ENCODE assay signal across 7 mouse cellular contexts in the genomic region with DNA sequence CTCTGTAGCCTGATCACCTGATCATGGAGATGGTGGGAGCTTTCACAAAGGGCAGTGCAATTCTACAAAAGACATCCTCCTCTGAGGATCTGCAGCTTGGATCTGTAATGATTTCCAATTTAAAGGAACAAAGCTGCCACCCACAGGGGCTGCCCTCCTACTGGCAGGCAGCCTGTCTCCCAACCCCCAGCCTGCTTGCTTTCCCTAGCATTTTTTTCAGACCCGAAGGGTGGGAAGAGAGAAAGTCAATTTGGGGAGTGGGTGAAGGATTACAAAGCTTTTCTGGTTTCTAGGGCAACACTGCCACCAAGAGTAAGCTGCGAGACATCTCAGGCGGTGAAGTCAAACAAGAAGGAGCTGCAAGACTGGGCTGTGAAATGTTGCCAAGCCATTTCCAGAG. TPM values are rescaled to one million over a fixed set of nuclear protein-coding genes. Genes with fewer than 3 reads are reported as not detected.
DNase-seq lines count a peak whose midpoint lies in the region; ATAC-seq lines count a peak whose summit lies in the region.

No protein-coding gene starts in this region.

- H3K9me3 ChIP-seq in embryonic facial prominence, embryonic 13.5 days, result no peaks in the 10 kb centered on the region
- H3K9me3 ChIP-seq in midbrain, embryonic 12.5 days, result no peaks in the 10 kb centered on the region

- ATAC-seq in embryonic facial prominence, embryonic 13.5 days (ENCODE audit: insufficient number of reproducible peaks, insufficient read depth, low FRiP score, low TSS enrichment, low read depth), result no peak
- peak; percentile 59 for ATAC-seq in midbrain, embryonic 12.5 days (ENCODE audit: low FRiP score, low read depth)

- DNase-seq in thymus, postnatal 4 days, result peak; percentile 25
- DNase-seq in thymus, postnatal 36 days, result no peak
- DNase-seq in layer of hippocampus, adult 9-11 months, result peak; percentile 44
- DNase-seq in urinary bladder, postnatal 25 days (ENCODE audit: low spot score), result no peak
- DNase-seq in urinary bladder, postnatal 4 days (ENCODE audit: low spot score in 2 of 2), result no peak

- no peak overlapping the region for H3K4me3 ChIP-seq in embryonic facial prominence, embryonic 13.5 days
- no peak overlapping the region for H3K4me3 ChIP-seq in midbrain, embryonic 12.5 days

- peak overlapping the region; percentile 14 for H3K4me2 ChIP-seq in embryonic facial prominence, embryonic 13.5 days
- peak overlapping the region; percentile 5; the same call in 1 of the 2 replicates for H3K4me2 ChIP-seq in midbrain, embryonic 12.5 days (replicated peaks)

- no peak overlapping the region for H3K9ac ChIP-seq in embryonic facial prominence, embryonic 13.5 days
- H3K9ac ChIP-seq in midbrain, embryonic 12.5 days (replicated peaks), result no peak overlapping the region

- WGBS in embryonic facial prominence, embryonic 13.5 days, result 27% methylated on average over 3 of the region's 3 CpGs
- WGBS in midbrain, embryonic 12.5 days, result 24% methylated on average over 3 of the region's 3 CpGs

- H3K27me3 ChIP-seq in embryonic facial prominence, embryonic 13.5 days, result no peaks in the 10 kb centered on the region
- H3K27me3 ChIP-seq in midbrain, embryonic 12.5 days, result no peaks in the 10 kb centered on the region

- no peaks in the 10 kb centered on the region for H3K36me3 ChIP-seq in embryonic facial prominence, embryonic 13.5 days
- no peaks in the 10 kb centered on the region for H3K36me3 ChIP-seq in midbrain, embryonic 12.5 days

- H3K4me1 ChIP-seq in embryonic facial prominence, embryonic 13.5 days, result no peaks in the 10 kb centered on the region
- H3K4me1 ChIP-seq in midbrain, embryonic 12.5 days, result peaks cover 6% of the 10 kb centered on the region; the same call in 1 of the 2 replicates

- peak overlapping the region; percentile 62; the same call in 1 of the 2 replicates for H3K27ac ChIP-seq in embryonic facial prominence, embryonic 13.5 days
- H3K27ac ChIP-seq in midbrain, embryonic 12.5 days (replicated peaks), result peak overlapping the region; percentile 64; the same call in 1 of the 2 replicates

RNA-seq across cellular contexts. Expression of a gene that starts 10.7 kb away (rescaled TPM):
- 0.41 and 0.44 TPM in 2 replicates for polyA plus RNA-seq in embryonic facial prominence, embryonic 13.5 days (2015; fragmentation: Nextera tagmentation; extraction: Ambion mirVana)
- polyA plus RNA-seq in midbrain, embryonic 12.5 days (2016; fragmentation: Nextera tagmentation; extraction: Ambion mirVana), result 0.22 and 0.26 TPM in 2 replicates

RNA-seq across cellular contexts. Expression of a gene that starts 26.5 kb away (rescaled TPM):
- 64.7 and 68.5 TPM in 2 replicates for polyA plus RNA-seq in embryonic facial prominence, embryonic 13.5 days (2015; fragmentation: Nextera tagmentation; extraction: Ambion mirVana)
- 68.5 and 70.3 TPM in 2 replicates for polyA plus RNA-seq in midbrain, embryonic 12.5 days (2016; fragmentation: Nextera tagmentation; extraction: Ambion mirVana)

RNA-seq across cellular contexts. Expression of a gene that starts 31.7 kb away (rescaled TPM):
- polyA plus RNA-seq in embryonic facial prominence, embryonic 13.5 days (2015; fragmentation: Nextera tagmentation; extraction: Ambion mirVana), result 23.2 and 27.2 TPM in 2 replicates
- 39.5 and 44.6 TPM in 2 replicates for polyA plus RNA-seq in midbrain, embryonic 12.5 days (2016; fragmentation: Nextera tagmentation; extraction: Ambion mirVana)

RNA-seq across cellular contexts. Expression of a gene that starts 44.7 kb away (rescaled TPM):
- polyA plus RNA-seq in embryonic facial prominence, embryonic 13.5 days (2015; fragmentation: Nextera tagmentation; extraction: Ambion mirVana), result 501 and 572 TPM in 2 replicates
- polyA plus RNA-seq in midbrain, embryonic 12.5 days (2016; fragmentation: Nextera tagmentation; extraction: Ambion mirVana), result 397 and 431 TPM in 2 replicates

Comparison
In these comparisons a context has a peak if more than half of its experiments do, and no peak if none do; other contexts are left out.
1. DNase-seq: peak in thymus, postnatal 4 days (single experiment) and layer of hippocampus, adult 9-11 months (single experiment); none in thymus, postnatal 36 days (0 of 2), urinary bladder, postnatal 25 days (single experiment) and urinary bladder, postnatal 4 days (0 of 2).